Mouse (Mus musculus): ENCODE measurements around the gene Lyst. TPM values are rescaled to one million over a fixed set of nuclear protein-coding genes. Genes with fewer than 3 reads are reported as not detected.
A peak's percentile ranks its signal among the peaks of the same experiment; 100 is the strongest.

Gene Lyst
- polyA plus RNA-seq, 1 experiment from 2014 or later, result 2.6 TPM

GRCm38 (mm10) chr13:13575106-13575505, 15.1 kb upstream of the Lyst start:
- TF ChIP-seq CTCF (IDR thresholded peaks at IDR 0.05; ENCODE audit: low read depth) (no peak), EP300 (optimal IDR thresholded peaks at IDR 0.05) (no peak)
- Histone ChIP-seq H3K4me1 (replicated peaks; ENCODE audit: control insufficient read depth, insufficient read depth) (no peaks in the 10 kb centered on the region; the same call in 1 of the 2 replicates), H3K4me2 (replicated peaks; ENCODE audit: low read depth) (no peak overlapping the region), H3K9ac (ENCODE audit: low read length) (no peak overlapping the region), H3K27me3 (ENCODE audit: control insufficient read depth, insufficient read depth, low read length) (no peaks in the 10 kb centered on the region), H3K4me3 (ENCODE audit: low read depth, low read length) (no peak overlapping the region), H3K36me3 (ENCODE audit: control insufficient read depth, insufficient read depth, low read length) (no peaks in the 10 kb centered on the region), H3K27ac (replicated peaks) (no peak overlapping the region), H3K9me3 (ENCODE audit: control insufficient read depth, low read length) (no peaks in the 10 kb centered on the region)
- WGBS, result 60% methylated on average over 8 of the region's 8 CpGs
- ATAC-seq (ENCODE audit: low FRiP score, low TSS enrichment) (peak; percentile 35; the same call in 1 of the 2 replicates), DNase-seq (ENCODE audit: low spot score) (no peak)

- DNase-seq (ENCODE audit: low spot score), result no peak
- ATAC-seq (ENCODE audit: low FRiP score, low TSS enrichment), result no peak
Measured at GRCm38 (mm10) chr13:13576469-13577205, 13.6 kb upstream of the Lyst start.

GRCm38 (mm10) chr13:13581988-13582387, 8.2 kb upstream of the Lyst start:
- Histone ChIP-seq H3K4me3 (ENCODE audit: low read depth, low read length) (no peak overlapping the region), H3K27me3 (ENCODE audit: control insufficient read depth, insufficient read depth, low read length) (no peaks in the 10 kb centered on the region), H3K9me3 (ENCODE audit: control insufficient read depth, low read length) (no peaks in the 10 kb centered on the region), H3K36me3 (ENCODE audit: control insufficient read depth, insufficient read depth, low read length) (no peaks in the 10 kb centered on the region), H3K27ac (replicated peaks) (no peak overlapping the region), H3K4me1 (replicated peaks; ENCODE audit: control insufficient read depth, insufficient read depth) (no peaks in the 10 kb centered on the region; the same call in 1 of the 2 replicates), H3K9ac (ENCODE audit: low read length) (no peak overlapping the region), H3K4me2 (replicated peaks; ENCODE audit: low read depth) (no peak overlapping the region)
- DNase-seq (ENCODE audit: low spot score) (no peak), ATAC-seq (ENCODE audit: low FRiP score, low TSS enrichment) (no peak)
- TF ChIP-seq CTCF (IDR thresholded peaks at IDR 0.05; ENCODE audit: low read depth), result no peak
- TF ChIP-seq EP300 (optimal IDR thresholded peaks at IDR 0.05), result no peak
- 59% methylated on average over 4 of the region's 4 CpGs for WGBS

More at GRCm38 (mm10) chr13:13576469-13577205, 13.6 kb upstream of the Lyst start:
- Histone ChIP-seq H3K4me3 (ENCODE audit: low read depth, low read length) (no peak overlapping the region), H3K4me1 (replicated peaks; ENCODE audit: control insufficient read depth, insufficient read depth) (no peaks in the 10 kb centered on the region; the same call in 1 of the 2 replicates), H3K27ac (replicated peaks) (0 out of 2 replicates have a peak overlapping the region, but pooled peaks have one; percentile 9), H3K36me3 (ENCODE audit: control insufficient read depth, insufficient read depth, low read length) (no peaks in the 10 kb centered on the region), H3K4me2 (replicated peaks; ENCODE audit: low read depth) (no peak overlapping the region), H3K27me3 (ENCODE audit: control insufficient read depth, insufficient read depth, low read length) (no peaks in the 10 kb centered on the region), H3K9ac (ENCODE audit: low read length) (no peak overlapping the region), H3K9me3 (ENCODE audit: control insufficient read depth, low read length) (no peaks in the 10 kb centered on the region)
- TF ChIP-seq EP300 (optimal IDR thresholded peaks at IDR 0.05) (no peak), CTCF (IDR thresholded peaks at IDR 0.05; ENCODE audit: low read depth) (no peak)
- WGBS, result 48% methylated on average over 8 of the region's 8 CpGs

- DNase-seq (ENCODE audit: low spot score) (no peak), ATAC-seq (ENCODE audit: low FRiP score, low TSS enrichment) (peak; percentile 73)
- Histone ChIP-seq H3K27me3 (ENCODE audit: control insufficient read depth, insufficient read depth, low read length) (no peaks in the 10 kb centered on the region), H3K36me3 (ENCODE audit: control insufficient read depth, insufficient read depth, low read length) (no peaks in the 10 kb centered on the region), H3K27ac (replicated peaks) (0 out of 2 replicates have a peak overlapping the region, but pooled peaks have one; percentile 9), H3K4me1 (replicated peaks; ENCODE audit: control insufficient read depth, insufficient read depth) (no peaks in the 10 kb centered on the region), H3K4me3 (ENCODE audit: low read depth, low read length) (no peak overlapping the region), H3K9me3 (ENCODE audit: control insufficient read depth, low read length) (no peaks in the 10 kb centered on the region), H3K9ac (ENCODE audit: low read length) (no peak overlapping the region), H3K4me2 (replicated peaks; ENCODE audit: low read depth) (no peak overlapping the region)
- TF ChIP-seq CTCF (IDR thresholded peaks at IDR 0.05; ENCODE audit: low read depth) (no peak), EP300 (optimal IDR thresholded peaks at IDR 0.05) (no peak)
- WGBS, result 46% methylated on average over 2 of the region's 2 CpGs
Measured at GRCm38 (mm10) chr13:13583473-13583872, 6.7 kb upstream of the Lyst start.

- H3K27me3 ChIP-seq (ENCODE audit: control insufficient read depth, insufficient read depth, low read length), result no peaks in the 10 kb centered on the region
- H3K9ac ChIP-seq (ENCODE audit: low read length), result no peak overlapping the region
- no peak overlapping the region for H3K27ac ChIP-seq (replicated peaks)
- no peak overlapping the region for H3K4me2 ChIP-seq (replicated peaks; ENCODE audit: low read depth)
- no peak for DNase-seq (ENCODE audit: low spot score)
- H3K4me1 ChIP-seq (replicated peaks; ENCODE audit: control insufficient read depth, insufficient read depth), result no peaks in the 10 kb centered on the region
- TF ChIP-seq CTCF (IDR thresholded peaks at IDR 0.05; ENCODE audit: low read depth) (no peak), EP300 (optimal IDR thresholded peaks at IDR 0.05) (no peak)
- no peak overlapping the region for H3K4me3 ChIP-seq (ENCODE audit: low read depth, low read length)
- WGBS, result 53% methylated on average over 1 of the region's 1 CpGs
- no peaks in the 10 kb centered on the region for H3K9me3 ChIP-seq (ENCODE audit: control insufficient read depth, low read length)
- no peaks in the 10 kb centered on the region for H3K36me3 ChIP-seq (ENCODE audit: control insufficient read depth, insufficient read depth, low read length)
- ATAC-seq (ENCODE audit: low FRiP score, low TSS enrichment), result no peak
Measured at GRCm38 (mm10) chr13:13587653-13588184, 2.5 kb upstream of the Lyst start.

GRCm38 (mm10) chr13:13588518-13588917, 1.7 kb upstream of the Lyst start:
- Histone ChIP-seq H3K9me3 (ENCODE audit: control insufficient read depth, low read length) (no peaks in the 10 kb centered on the region), H3K36me3 (ENCODE audit: control insufficient read depth, insufficient read depth, low read length) (no peaks in the 10 kb centered on the region), H3K27me3 (ENCODE audit: control insufficient read depth, insufficient read depth, low read length) (no peaks in the 10 kb centered on the region), H3K27ac (replicated peaks) (no peak overlapping the region), H3K4me1 (replicated peaks; ENCODE audit: control insufficient read depth, insufficient read depth) (no peaks in the 10 kb centered on the region), H3K4me2 (replicated peaks; ENCODE audit: low read depth) (no peak overlapping the region), H3K9ac (ENCODE audit: low read length) (no peak overlapping the region), H3K4me3 (ENCODE audit: low read depth, low read length) (no peak overlapping the region)
- no peak for ATAC-seq (ENCODE audit: low FRiP score, low TSS enrichment)
- 92% methylated on average over 1 of the region's 1 CpGs for WGBS
- TF ChIP-seq EP300 (optimal IDR thresholded peaks at IDR 0.05) (no peak), CTCF (IDR thresholded peaks at IDR 0.05; ENCODE audit: low read depth) (no peak)
- no peak for DNase-seq (ENCODE audit: low spot score)

Measured in stomach, postnatal 0 days (tissue).